Mouse (Mus musculus): ENCODE data around the gene Clstn3.
A peak's percentile ranks its signal among the peaks of the same experiment; 100 is the strongest.
"Not testable (repeated sequence)": the region's sequence is repeated elsewhere in the genome, so short reads cannot be mapped to it uniquely, and the experiment has no call there.

Gene Clstn3

DNA sequence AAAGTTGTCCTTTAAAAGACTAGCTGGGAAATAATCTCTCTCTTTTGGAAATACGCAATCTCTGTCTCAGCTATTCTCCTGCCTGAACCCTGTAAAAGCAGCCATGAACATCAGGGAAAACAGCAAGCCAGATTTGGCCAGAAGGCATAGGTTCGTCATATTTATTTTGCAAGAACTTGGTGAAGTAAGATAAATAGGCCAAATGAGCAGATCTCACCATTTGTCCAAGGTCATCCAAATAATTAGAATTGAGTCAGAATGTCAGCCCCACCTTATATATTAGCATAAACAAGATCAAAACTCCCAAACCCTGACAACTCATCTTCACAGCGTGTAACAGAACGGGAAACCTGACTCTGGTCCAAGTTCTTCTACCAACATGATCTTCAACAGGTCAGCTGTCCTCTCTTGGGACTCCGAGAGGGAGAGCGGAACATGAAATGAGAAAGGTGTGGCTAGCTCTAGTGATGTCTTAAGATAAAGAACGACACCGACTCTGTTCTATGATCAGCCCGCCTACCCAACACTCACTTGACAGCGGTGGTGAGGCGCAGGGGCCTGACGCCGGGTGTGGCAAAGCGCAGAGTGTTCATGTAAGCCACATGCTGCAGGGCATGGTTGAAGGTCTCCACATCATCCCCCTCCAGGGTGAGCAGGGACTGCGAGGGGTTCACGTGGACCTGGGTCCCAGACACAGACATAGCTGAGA lies 15.5 kb downstream of the Clstn3 start:
- DNase-seq (ENCODE audit: low read depth) = no peak

DNA sequence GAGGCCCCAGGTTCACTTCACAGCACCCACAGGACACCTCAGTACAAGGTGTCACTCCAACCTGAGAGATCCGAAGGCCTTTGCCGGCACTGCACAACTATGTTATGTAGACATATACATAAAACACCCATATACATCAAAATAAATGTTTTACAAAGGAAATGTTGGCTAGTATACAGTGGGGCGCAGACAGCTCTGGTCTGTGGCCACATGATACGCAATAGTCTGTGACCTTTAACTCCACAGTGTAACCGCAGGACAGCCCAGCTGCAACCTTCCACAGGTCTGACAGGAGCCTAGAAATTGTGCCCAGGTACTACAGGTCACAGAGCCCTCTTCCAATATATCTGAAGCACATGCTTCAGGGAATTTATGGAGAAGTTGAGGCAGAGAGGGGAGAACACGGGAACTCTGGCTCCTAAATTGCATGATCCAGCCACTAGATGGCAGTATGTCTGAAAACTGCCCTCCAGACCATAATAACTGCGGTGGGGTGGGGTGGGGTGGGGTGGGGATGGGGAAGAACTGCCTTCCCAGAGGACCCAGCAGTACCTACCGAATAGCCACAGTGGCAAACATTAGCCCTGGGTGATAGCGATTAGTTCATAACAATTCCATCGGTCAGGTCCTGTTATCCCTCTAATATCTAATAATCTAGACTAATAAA lies 16.3 kb downstream of the Clstn3 start:
- DNase-seq (ENCODE audit: low read depth) = peak; percentile 20

DNA sequence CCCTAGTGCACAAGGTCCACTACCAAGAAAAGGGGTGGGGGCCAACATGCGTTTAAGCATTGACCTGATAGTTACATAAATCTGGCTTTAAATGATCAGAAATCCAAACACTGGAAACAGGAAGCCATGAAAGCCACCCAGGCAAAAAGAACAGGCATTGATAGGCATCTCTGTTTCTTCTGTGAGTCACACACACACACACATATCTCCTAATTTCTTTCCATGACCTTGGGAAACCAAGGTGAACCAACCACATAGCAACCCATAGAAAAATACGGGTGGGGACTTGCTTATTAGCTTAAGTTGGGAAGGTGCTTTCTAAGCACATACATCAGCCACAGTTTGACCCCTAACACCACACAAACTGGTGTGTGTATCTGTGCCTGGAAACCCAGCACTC lies 17.2 kb downstream of the Clstn3 start:
- no peak for DNase-seq (ENCODE audit: low read depth)

DNA sequence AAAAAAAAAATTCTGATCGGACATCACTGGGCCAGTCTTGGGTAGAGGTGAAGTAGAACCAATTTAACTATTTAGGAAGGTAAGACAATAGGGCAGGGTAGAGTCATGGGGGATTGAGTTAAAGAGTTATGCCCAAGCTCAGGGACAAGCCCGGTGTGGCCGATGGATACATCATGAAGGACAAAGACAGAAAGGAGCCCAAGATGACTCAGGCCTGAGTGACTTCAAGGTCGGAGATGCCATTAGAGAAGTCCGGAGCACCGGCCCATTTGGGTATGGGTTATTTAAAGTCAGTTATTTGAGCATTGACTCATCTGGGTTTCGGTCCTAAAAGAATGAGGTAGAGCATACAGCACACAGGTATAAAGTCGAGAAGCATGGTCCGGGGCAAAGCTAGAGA lies 18.1 kb downstream of the Clstn3 start:
- DNase-seq (ENCODE audit: low read depth) = no peak

DNA sequence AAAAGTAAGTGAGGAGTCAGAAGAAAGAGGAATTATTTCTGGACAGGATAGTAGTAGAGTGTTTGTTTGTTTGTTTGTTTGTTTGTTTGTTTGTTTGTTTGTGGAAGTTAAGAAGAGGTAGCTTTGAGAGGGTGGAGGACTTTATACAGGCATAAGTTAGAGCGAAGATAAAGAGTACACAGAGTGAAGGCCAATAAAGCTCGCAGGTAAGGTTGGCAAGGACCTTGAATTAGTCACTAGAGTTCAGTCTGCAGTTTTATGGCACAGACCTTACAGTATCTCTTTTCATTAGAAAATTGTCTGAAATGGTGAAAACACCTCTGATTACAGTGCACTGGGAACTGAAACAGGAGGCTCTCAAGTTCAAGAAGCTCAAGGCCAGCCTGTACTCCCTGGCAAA lies 18.6 kb downstream of the Clstn3 start:
- DNase-seq (ENCODE audit: low read depth) = no peak

DNA sequence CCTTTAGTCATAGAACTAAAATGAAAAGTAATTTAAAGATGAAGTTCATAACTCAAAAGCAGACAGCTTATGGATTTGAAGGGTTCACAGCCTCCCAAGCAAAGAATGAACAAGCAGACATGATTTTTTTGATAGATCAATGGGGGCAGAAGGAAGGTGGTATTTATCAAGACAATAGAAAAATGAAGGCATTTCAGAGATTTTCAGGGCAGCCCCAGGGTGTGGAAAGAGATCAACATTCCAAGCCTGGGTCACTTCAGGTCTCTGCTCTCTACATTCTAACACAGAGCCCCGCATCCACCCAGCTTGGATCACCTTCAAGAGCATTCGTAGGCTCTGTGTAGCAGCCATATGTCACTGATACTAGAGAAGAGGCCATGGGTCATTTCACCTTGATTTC lies 21.3 kb downstream of the Clstn3 start:
- DNase-seq (ENCODE audit: low read depth) = no peak

DNA sequence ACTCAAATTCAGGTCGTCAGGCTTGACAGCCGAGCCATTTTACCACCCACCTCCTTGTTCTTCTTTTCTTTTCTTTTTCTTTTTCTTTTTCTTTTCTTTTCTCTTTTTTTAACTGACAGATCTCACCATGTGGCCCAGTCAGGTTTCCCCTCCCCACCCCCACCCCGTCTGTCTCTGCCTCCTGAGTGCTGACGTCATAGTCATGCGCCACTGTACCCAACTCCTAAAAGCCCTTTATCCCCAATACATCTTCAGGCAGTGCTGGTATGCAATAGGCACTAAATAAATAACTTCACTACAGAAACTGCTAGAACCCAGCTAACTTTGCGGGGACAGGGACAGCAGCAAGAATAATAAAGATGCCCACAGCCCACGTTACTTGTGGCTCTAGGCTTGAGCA lies 28.3 kb downstream of the Clstn3 start:
- no peak for DNase-seq (ENCODE audit: low read depth)

DNA sequence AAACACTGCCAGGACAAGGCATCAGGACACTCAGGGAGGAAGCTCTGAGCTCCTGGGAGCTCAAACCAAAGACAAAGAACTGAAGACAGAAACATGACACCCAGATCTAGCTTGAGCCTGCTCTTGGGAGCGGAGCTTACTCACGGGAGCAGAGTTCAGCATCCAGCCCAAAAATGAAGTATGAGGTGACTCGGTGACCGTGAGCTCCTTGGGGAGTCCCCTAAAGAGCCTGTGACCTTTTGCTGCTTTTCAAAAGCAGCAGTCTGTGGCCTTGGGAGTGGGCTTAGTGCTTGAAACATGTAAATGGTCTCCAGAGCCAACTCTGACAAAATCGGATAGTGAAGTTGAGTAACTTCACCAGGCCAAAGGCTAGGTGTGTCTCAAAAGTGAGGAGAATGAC lies 29.4 kb downstream of the Clstn3 start:
- no peak for DNase-seq (ENCODE audit: low read depth)

DNA sequence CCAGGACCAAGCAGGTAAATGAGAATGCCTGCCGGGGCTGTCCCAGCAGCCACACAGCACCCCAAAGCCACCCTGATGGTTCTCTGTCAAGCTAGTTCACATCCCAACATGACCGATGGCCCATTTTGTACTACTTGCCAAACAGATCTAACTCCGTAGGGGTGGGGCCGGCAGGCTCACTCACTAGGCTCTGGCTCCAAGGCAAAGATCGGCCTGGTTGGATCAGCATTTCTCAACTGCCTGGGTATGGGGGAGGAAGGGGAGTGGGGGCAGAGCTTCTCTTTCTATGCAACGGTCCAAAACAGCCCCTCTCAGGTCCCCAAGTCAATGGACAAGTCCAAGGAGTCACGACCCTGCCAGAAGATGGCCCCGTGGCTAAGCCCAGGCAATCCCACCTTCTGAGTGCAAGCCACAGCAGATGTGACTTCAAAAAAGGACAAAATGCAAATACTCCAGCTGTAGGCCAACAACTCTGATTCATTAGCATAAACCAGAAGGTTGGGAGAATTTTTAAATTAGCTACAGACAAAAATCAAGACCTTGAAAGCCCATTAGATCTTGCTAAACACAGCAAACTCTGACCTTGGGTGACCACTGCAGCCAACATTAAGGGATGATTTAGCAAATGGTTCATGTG lies 30.8 kb downstream of the Clstn3 start:
- DNase-seq (ENCODE audit: low read depth) = no peak

DNA sequence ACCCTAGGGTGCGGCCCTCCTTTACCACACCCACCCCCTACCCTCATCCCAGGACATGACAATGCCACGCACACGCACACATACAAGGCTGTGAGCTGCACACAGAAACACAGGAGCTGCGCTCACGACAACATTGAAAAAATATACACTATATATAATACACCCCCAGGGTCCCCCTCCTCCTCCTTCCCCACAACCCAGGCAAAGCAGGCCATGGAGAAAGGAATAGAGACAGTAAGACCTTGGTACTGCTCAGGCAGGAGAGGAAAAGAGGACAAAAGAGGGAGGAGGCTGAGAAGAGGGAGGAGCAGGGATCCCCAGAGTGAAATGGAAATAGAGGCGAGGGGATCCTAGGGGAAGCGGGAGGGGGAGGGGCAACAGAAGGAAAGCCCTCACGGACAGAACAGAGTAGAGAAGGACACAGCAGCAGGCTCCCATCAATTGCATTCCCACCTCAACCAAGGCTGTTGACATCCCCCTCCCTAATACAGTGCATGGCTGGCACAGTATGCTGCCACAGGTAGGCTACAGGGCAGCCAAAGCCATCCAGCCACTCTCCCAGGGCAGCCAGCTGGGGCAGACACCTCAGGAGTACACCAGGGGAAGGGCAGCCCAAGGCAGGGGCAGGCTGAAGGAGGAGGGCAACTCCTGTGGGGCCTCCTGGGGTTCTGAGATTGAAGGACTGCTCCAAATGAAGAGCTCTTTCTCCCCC lies 33.7 kb downstream of the Clstn3 start:
- no peak for DNase-seq (ENCODE audit: low read depth)

DNA sequence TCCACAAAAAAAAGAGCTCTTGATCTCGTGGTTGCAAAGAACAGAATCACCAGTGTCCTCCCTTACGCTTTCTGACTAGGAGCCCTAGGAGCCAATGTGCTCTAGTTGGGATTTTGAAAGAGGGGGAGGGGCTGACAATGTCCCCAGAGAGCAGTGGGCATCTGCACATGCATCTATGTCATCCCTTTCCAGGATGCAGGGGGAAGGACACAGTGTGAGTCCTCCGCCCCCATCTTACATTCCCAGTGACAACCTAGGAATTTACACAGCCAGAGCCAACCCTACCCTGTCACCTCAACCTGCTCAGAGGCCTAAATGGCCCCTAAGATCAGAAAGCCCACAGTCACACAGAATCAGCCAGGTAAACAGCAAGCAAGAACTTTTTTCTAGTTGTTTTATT lies 34.2 kb downstream of the Clstn3 start:
- DNase-seq (ENCODE audit: low read depth) = no peak

DNA sequence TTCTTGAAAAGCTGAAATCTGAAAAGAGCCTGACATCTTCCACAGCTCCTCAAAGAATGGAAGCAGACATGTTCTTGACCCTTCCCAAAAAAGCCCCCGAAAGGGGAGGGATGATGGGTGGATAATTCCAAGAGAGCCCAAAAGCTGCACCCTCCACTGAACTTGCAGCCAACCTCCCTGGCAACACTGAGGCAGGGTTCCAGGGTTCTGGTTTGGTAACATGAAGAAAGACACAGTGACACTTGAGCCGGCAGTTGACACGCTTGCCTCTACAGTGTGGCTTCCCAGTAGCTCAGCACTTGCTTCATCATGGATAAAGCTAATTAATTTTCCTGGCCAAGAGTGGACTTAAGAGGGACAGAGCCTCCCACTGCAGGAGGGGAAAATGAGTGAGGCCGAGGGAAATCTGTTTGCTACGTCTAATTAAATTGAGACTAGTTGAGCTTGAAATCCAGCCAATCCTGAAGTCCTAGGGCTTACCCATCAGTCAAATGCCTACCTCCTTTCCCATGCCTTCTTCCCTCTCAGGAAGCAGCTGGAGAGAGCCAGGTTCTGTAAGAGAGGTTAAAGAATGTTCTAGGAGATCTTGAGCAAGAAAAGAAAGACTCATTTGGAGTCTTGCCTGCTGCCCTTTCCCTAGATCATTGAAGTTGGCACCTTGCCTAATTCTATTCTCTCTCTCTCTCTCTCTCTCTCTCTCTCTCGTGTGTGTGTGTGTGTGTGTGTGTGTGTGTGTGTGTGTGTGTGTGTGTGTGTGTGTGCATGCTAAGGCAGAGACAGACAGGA lies 36.6 kb downstream of the Clstn3 start:
- no peak for DNase-seq (ENCODE audit: low read depth)

DNA sequence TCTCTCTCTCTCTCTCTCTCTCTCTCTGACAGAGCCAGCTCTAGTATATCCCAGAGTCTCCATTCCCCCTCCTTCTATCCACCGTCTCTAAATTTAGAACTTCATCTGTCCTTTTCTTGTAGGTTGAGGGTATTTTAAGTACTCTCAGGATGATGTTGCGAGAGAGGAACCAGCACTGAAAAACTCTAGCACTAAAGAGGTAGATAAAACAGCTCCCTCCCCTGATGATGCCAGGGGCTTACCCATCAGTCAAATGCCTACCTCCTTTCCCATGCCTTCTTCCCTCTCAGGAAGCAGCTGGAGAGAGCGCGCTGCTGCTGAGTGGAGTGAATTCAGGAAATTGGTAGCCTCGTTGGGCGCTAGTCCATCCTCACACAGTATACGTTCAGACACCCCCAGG lies 37.3 kb downstream of the Clstn3 start:
- no peak for DNase-seq (ENCODE audit: low read depth)

DNA sequence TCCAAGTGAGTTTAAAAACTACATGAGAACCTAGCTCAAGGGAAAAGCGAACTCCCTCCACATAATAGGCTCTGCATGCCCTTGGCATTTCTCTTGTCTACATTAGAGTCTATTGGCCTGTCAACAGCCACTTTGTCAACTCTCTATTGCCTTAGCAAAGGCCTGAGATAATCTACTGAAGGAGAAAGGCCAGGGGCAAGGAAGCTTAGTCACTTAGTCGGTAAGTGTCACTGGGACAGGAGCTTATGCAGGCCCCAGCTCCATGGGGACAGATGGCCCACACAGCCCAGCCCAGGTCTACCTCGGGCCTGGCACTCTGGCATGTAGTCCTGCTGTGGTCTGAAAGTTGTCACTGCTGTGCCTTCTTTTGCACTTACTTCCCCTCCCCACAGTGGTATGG lies 38.0 kb downstream of the Clstn3 start:
- no peak for DNase-seq (ENCODE audit: low read depth)

DNA sequence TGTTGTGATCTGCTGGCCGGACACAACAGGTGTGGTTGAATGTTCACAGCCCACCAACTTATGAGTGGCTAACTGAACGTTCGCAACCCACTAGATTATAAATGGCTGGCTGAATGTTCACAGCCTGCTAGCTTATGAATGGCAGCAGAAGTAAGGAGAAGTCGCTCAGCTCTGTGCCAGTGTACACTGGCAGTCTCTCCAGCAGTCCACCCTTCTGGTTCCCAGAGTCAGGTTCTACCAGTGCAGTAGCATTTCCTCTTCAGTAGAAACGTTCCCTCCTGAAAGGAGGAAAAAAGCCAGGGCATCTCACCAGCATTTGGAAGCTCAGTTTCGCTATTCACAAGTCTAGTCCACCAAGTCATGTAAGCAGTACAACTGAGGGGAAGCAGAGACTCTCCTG lies 39.1 kb downstream of the Clstn3 start:
- no peak for DNase-seq (ENCODE audit: low read depth)

DNA sequence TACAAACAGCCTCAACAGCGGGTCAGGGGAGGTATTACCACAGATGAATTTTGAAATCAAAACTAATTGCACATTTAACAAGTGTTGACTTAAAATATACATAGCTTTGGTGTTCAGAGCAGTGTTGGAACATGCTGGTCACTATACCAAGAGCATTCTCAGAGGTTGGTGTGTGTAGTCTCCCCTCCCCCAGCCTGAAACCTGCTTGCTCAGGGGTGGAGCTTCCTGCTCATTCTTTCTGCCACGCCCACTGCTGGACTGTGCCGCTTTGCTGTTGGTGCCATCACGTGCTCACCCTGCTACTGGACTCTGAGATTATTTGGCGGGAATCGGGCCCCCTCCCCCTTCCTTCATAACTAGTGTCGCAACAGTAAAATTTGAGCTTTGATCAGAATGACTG lies 39.6 kb downstream of the Clstn3 start:
- not testable (repeated sequence) for DNase-seq (ENCODE audit: low read depth)

DNA sequence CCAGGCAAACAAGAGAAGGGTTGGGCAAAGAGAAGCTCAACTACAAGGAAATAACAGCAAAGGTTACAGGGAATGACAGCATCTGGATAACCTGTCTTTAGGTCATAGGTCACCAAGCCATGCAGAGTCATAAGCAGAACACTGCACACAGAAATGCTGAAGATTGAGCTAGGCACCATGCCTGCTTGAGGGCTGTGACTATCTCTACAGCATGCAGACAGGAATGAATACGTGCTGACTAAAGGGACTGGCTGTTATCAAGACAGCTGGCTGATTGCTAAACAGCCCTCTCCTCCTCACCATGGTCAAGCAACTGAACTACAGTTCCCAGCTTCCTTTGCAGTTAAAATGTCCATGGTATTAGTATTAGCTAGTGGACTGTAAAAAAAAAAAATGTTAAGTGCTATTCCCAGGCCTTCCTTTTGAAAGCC lies 40.5 kb downstream of the Clstn3 start:
- no peak for DNase-seq (ENCODE audit: low read depth)

DNA sequence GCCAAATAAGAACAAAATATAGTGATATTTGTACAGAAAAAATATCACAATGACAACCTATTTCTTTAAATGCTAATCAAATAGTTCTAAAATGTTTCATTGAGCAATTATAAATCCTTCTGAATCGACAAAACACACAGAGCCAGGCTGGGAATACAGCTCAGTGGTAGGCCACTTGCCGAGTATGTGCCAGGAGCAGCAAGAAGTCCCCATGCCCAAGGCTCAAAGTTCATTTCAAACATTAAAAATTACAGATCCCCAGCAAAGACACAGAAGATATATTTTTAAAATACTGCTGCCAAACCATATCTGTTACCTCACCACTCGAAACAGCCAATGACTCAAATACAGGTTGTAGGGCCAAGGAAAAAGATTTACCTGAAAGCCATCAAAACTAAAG lies 45.9 kb downstream of the Clstn3 start:
- DNase-seq (ENCODE audit: low read depth) = no peak

DNA sequence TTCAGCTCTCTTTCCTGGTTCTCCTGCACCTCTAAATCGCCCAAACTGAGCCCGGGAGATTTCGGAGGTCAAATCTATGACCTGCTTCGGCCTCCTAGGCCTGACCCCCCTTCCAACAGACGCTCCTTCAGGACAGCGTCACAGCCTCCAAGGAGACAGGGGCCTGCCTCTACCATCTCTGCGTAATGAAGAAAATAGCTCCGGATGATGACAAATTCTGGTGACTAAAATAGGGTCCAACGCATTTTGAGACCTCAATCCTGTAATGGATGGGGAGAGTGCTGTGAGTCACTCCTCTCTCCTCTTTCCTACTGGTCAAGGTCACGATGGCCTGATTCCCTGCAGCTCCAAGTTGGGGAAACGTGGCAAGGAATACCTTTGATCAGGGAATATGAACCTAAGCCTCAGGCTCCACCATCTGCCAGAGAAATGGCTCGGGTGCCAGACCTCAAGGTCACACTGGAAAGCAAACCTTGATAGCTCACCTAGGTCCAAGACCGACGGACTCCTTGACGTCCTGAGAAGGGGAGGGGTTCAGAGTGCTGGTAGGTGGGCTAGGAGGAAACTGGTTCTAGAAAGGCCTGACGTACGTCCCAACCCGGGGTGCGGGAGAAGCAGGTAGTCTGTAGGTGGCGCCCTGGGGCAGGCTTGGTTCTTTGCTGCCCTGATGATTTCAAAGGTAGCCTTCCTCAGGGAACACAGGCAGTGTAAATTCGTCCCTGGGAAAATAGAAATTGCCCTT lies 49.1 kb downstream of the Clstn3 start:
- DNase-seq (ENCODE audit: low read depth) = peak; percentile 88

DNA sequence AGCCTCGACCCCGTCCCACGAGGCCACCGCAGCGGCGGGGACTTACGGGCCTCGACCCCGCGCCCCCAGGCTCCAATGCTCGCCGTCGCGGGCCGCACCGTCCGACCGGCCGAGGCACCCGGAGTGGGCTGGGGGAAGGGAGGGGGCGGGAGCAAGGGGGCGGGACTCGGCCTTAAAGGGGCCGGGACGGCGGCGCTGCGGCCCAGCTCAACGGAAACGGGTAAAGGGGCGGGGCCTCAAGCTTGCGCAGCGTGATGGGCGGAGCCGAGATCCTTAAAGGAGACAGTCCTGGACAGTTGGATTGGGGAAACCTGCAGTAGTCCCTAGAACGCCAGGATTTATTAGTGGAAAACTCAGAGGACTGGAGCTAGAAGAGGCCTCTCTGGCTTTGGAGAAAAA lies 49.7 kb downstream of the Clstn3 start, which contains the start of gene Pex5:
Pex5 (minus strand) TSS at position 141 of the 399 bp plus-strand sequence.
- peak; percentile 97 for DNase-seq (ENCODE audit: low read depth)

Data from induced T-regulatory cell, adult 2 months (primary cell).